Mouse (Mus musculus) neural tube, embryonic 14.5 days (tissue): Measurements from ENCODE around the gene Trappc2l. TPM values are rescaled to one million over a fixed set of nuclear protein-coding genes. Genes with fewer than 3 reads are reported as not detected.
A peak's percentile ranks its signal among the peaks of the same experiment; 100 is the strongest.

Experiments
- ATAC-seq: fragments of 200-750 bp; cut with Nextera tagmentation; 2 replicates; pipeline ENCODE4 v1.8.0; 2017; ENCODE audit warnings: low read depth, mild to moderate bottlenecking, moderate TSS enrichment, moderate library complexity
- H3K27ac ChIP-seq: fragments of 300-500 bp; sonication (generic); 2 replicates; pipeline ENCODE4 v1.5.1; 2014; ENCODE audit warnings: low read depth, mild to moderate bottlenecking, control low read depth, low read length, moderate library complexity, mixed read lengths
- H3K27me3 ChIP-seq: fragments of 300-500 bp; sonication (generic); 2 replicates; pipeline ENCODE4 v1.6.1; 2014; ENCODE audit warnings: low read length; ENCODE audit not compliant: control insufficient read depth, insufficient read depth
- H3K36me3 ChIP-seq: fragments of 300-500 bp; sonication (generic); 2 replicates; pipeline ENCODE4 v1.6.1; 2014; ENCODE audit warnings: low read length, mixed read lengths; ENCODE audit not compliant: control insufficient read depth, insufficient read depth
- H3K4me1 ChIP-seq: fragments of 300-500 bp; sonication (generic); 2 replicates; pipeline ENCODE4 v1.6.1; 2014; ENCODE audit warnings: low read length; ENCODE audit not compliant: control insufficient read depth, insufficient read depth
- H3K4me2 ChIP-seq: fragments of 300-500 bp; sonication (generic); 2 replicates; pipeline ENCODE4 v1.6.1; 2014; ENCODE audit warnings: mild to moderate bottlenecking, low read depth, low read length, control low read depth
- H3K4me3 ChIP-seq: fragments of 300-500 bp; sonication (generic); 2 replicates; pipeline ENCODE4 v1.5.1; 2014; ENCODE audit warnings: low read depth, low read length, control low read depth, mixed read lengths
- H3K9ac ChIP-seq: fragments of 300-500 bp; sonication (generic); replicated peaks from 2 replicates; pipeline ENCODE4 v1.6.1; 2014; ENCODE audit warnings: low read depth, mild to moderate bottlenecking, control low read depth, low read length, mixed read lengths
- H3K9me3 ChIP-seq: fragments of 300-500 bp; sonication (generic); 2 replicates; pipeline ENCODE4 v1.6.1; 2016; ENCODE audit warnings: low read length; ENCODE audit not compliant: control insufficient read depth
- WGBS: fragments of 180-500 bp; shearing (Covaris S2); extraction: QIAGEN DNeasy Blood & Tissue Kit; methylation state at CpG from one replicate; pipeline ENCODE4 v1.1.7; 2014; 5-methylcytosine and 5-hydroxymethylcytosine counted together
- polyA plus RNA-seq: library from polyadenylated mRNA; unstranded; fragments of >200 nt; fragmentation: Nextera tagmentation; extraction: Ambion mirVana; gene quantifications from 2 replicates; pipeline ENCODE4 v1.2.1, GENCODE M21; 2014

Trappc2l gene
- polyA plus RNA-seq, 1 experiment from 2014 or later = 150 TPM

GRCm38 (mm10) chr8:122575735-122576647 lies 35.4 kb upstream of the Trappc2l start:
- Histone ChIP-seq H3K9me3 (no peaks in the 10 kb centered on the region), H3K9ac (peak overlapping the region; percentile 65), H3K4me2 (peak overlapping the region; percentile 95), H3K36me3 (0 out of 2 replicates have a peak, but pooled peaks cover 6% of the 10 kb centered on the region), H3K27ac (peak overlapping the region; percentile 52), H3K27me3 (no peaks in the 10 kb centered on the region), H3K4me1 (peaks cover 17% of the 10 kb centered on the region), H3K4me3 (peak overlapping the region; percentile 60)
- no peak; the same call in 1 of the 2 replicates for ATAC-seq
- 20% methylated on average over 21 of the region's 21 CpGs for WGBS

GRCm38 (mm10) chr8:122576648-122577022 lies 34.8 kb upstream of the Trappc2l start, which contains the start of gene Aprt:
TSS of gene Aprt (minus strand) at chr8:122576909.
- H3K27ac ChIP-seq = peak within 1 kb of the TSS; percentile 52
- 0 out of 2 replicates have a peak, but pooled peaks cover 6% of the 10 kb centered on the region for H3K36me3 ChIP-seq
- under 1% methylated on average over 39 of the region's 39 CpGs for WGBS
- peak within 1 kb of the TSS; percentile 65 for H3K9ac ChIP-seq
- H3K4me1 ChIP-seq = peaks cover 17% of the 10 kb centered on the region
- peak within 1 kb of the TSS; percentile 95 for H3K4me2 ChIP-seq
- no peaks in the 10 kb centered on the region for H3K9me3 ChIP-seq
- ATAC-seq = peak; percentile 88
- H3K27me3 ChIP-seq = no peaks in the 10 kb centered on the region
- H3K4me3 ChIP-seq = peak within 1 kb of the TSS; percentile 60

DNA sequence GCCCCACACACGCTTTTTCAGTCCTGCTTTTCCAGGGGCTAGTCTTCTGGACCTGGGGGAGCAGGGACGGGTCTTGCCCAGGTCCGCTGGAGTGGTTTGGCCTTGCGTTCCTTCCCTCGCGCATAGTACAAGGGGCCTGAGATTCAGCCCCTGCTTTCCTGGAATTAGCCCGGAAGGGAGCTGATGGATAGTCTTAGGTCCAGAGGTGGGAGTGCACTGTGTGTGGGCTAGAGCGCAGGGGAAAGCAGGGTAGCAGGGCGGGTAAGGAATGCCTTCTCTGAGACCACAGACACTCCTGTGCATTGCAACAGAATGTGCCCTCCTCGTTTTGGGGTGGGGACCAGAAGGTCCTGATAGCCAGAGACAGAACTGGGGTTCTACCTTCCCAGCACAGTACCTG lies 34.3 kb upstream of the Trappc2l start:
- H3K4me1 ChIP-seq = peaks cover 17% of the 10 kb centered on the region
- peak; percentile 8; the same call in 1 of the 2 replicates for ATAC-seq
- no peaks in the 10 kb centered on the region for H3K9me3 ChIP-seq
- peak overlapping the region; percentile 65 for H3K9ac ChIP-seq
- peak overlapping the region; percentile 95 for H3K4me2 ChIP-seq
- 0 out of 2 replicates have a peak, but pooled peaks cover 3% of the 10 kb centered on the region for H3K36me3 ChIP-seq
- H3K27me3 ChIP-seq = no peaks in the 10 kb centered on the region
- peak overlapping the region; percentile 60 for H3K4me3 ChIP-seq
- WGBS = 42% methylated on average over 10 of the region's 10 CpGs
- no peak overlapping the region for H3K27ac ChIP-seq

DNA sequence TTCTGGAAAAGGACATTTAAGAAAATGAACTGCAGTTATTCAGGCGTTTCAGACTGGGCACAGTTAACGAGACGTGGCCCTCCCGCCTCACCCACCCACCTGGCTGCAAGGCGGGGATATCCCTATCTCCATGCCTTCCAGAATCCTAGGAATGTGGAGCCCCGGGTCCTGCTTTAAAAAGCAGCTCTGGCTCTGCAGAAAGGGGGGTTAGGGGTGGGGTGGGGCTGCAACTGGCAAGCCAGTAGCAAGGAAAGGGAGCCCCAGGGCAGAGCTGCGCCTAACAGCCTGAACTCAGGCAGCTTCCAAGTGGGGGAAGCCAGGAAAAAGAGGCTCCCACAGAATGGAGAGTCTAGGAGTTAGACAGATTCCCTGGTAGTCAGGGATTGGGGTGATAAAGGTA lies 32.2 kb upstream of the Trappc2l start:
- ATAC-seq = no peak
- Histone ChIP-seq H3K9ac (no peak overlapping the region), H3K4me3 (no peak overlapping the region), H3K4me2 (no peak overlapping the region), H3K27me3 (no peaks in the 10 kb centered on the region), H3K9me3 (no peaks in the 10 kb centered on the region), H3K36me3 (no peaks in the 10 kb centered on the region), H3K4me1 (peaks cover 17% of the 10 kb centered on the region), H3K27ac (no peak overlapping the region)
- WGBS = 28% methylated on average over 7 of the region's 7 CpGs

DNA sequence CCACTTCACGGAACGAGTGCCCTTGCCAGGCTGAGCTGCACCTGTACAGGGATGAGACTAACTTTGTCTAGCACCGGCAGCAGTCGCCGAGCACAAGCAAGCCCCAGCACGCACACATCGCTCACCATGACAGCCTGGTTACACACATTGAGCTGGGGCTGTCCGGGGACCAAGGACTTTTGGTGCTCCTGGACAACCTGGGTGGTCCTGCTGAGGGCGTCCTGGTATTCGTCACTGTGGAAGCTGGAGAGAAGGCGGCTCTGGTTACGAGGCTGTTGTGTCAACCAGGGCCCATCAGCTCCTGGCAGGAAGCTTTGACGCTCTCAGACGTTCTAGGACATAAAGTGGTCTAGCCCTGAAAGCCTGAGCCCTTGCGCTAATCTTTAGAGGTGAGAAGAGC lies 30.5 kb upstream of the Trappc2l start:
- H3K27me3 ChIP-seq = no peaks in the 10 kb centered on the region
- H3K9ac ChIP-seq = no peak overlapping the region
- no peaks in the 10 kb centered on the region for H3K9me3 ChIP-seq
- no peak for ATAC-seq
- no peak overlapping the region for H3K4me3 ChIP-seq
- no peak overlapping the region for H3K4me2 ChIP-seq
- H3K36me3 ChIP-seq = no peaks in the 10 kb centered on the region
- H3K27ac ChIP-seq = no peak overlapping the region
- peaks cover 11% of the 10 kb centered on the region for H3K4me1 ChIP-seq
- WGBS = 64% methylated on average over 13 of the region's 15 CpGs

- Histone ChIP-seq H3K4me2 (no peak overlapping the region), H3K9me3 (no peaks in the 10 kb centered on the region), H3K4me1 (0 out of 2 replicates have a peak, but pooled peaks cover 7% of the 10 kb centered on the region), H3K4me3 (no peak overlapping the region), H3K27me3 (no peaks in the 10 kb centered on the region), H3K36me3 (no peaks in the 10 kb centered on the region), H3K27ac (no peak overlapping the region), H3K9ac (no peak overlapping the region)
- no peak for ATAC-seq
- 75% methylated on average over 9 of the region's 9 CpGs for WGBS
Measured at GRCm38 (mm10) chr8:122584981-122585380, 26.5 kb upstream of the Trappc2l start.

- Histone ChIP-seq H3K36me3 (no peaks in the 10 kb centered on the region), H3K27me3 (no peaks in the 10 kb centered on the region), H3K4me3 (no peak overlapping the region), H3K4me2 (no peak overlapping the region), H3K27ac (no peak overlapping the region), H3K9me3 (no peaks in the 10 kb centered on the region), H3K9ac (no peak overlapping the region), H3K4me1 (0 out of 2 replicates have a peak, but pooled peaks cover 7% of the 10 kb centered on the region)
- WGBS = 79% methylated on average over 14 of the region's 14 CpGs
- ATAC-seq = no peak
Measured at GRCm38 (mm10) chr8:122585411-122585891, 26.0 kb upstream of the Trappc2l start.

GRCm38 (mm10) chr8:122586171-122586570 lies 25.3 kb upstream of the Trappc2l start:
- Histone ChIP-seq H3K4me2 (no peak overlapping the region), H3K9ac (no peak overlapping the region), H3K36me3 (no peaks in the 10 kb centered on the region), H3K27ac (no peak overlapping the region), H3K9me3 (no peaks in the 10 kb centered on the region), H3K27me3 (no peaks in the 10 kb centered on the region), H3K4me3 (no peak overlapping the region), H3K4me1 (0 out of 2 replicates have a peak, but pooled peaks cover 7% of the 10 kb centered on the region)
- WGBS = 40% methylated on average over 7 of the region's 7 CpGs
- peak; percentile 54; the same call in 1 of the 2 replicates for ATAC-seq

- Histone ChIP-seq H3K27me3 (no peaks in the 10 kb centered on the region), H3K4me2 (no peak overlapping the region), H3K9me3 (no peaks in the 10 kb centered on the region), H3K4me1 (0 out of 2 replicates have a peak, but pooled peaks cover 7% of the 10 kb centered on the region), H3K4me3 (no peak overlapping the region), H3K36me3 (no peaks in the 10 kb centered on the region), H3K9ac (no peak overlapping the region), H3K27ac (no peak overlapping the region)
- WGBS = 87% methylated on average over 10 of the region's 10 CpGs
- ATAC-seq = no peak
Measured at GRCm38 (mm10) chr8:122586749-122587148, 24.7 kb upstream of the Trappc2l start.
